Mouse (Mus musculus): ENCODE data around the gene Dag1.

DNA sequence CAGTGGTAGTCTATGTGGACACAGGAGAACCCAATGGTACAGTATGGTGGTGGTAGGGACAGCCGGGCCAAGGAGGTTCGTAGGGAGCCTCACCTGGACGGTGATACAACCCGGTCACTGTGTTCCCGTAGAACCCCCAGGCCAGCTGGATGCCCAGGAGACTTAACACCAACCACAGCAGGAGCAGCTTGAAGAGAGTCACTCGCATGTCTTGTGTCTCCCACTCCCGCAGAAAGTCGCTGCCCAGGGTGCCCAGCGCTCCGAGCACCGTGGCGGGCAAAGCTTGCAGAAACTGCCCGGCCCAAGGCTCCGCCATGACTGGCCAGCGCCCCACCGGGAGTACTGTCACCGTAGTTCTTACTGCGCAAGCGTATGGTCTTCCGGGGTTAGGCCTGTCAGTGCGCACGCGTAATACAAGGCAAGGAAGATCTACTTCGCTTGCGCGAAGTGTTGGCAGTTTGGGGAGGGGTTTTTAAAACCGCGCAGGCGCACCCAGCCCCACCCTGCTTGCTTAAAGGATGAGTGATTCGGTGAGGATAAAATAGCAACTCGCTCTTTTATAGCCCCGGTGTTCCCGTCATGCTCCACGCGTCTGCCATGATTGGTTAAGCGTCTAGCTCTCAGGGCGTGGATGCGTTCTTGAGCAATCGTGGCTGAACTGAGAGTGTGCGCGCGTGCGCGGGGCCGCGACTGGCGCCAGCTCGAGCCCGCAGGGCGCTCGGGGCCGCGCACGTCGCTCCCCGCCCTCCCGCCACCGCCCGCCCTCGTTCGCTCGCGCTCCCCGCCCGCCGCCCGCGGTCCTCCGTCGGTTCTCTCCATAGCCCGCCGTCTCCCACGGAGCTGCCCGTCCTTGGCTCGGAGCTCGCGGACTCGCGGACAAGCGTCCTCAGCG is 42.1 kb upstream of the Dag1 start, which contains the start of the genes Rhoa and Tcta:
- TF ChIP-seq CTCF (conservative IDR thresholded peaks at IDR 0.05; ENCODE audit: insufficient read depth, insufficient read length, low read depth, low read length) (no peak), POLR2A (IDR thresholded peaks at IDR 0.05; ENCODE audit: low read depth, low read length) (peak; percentile 92)
